Mouse (Mus musculus): ENCODE measurements around the gene Fhad1.

The Fhad1 gene

DNA sequence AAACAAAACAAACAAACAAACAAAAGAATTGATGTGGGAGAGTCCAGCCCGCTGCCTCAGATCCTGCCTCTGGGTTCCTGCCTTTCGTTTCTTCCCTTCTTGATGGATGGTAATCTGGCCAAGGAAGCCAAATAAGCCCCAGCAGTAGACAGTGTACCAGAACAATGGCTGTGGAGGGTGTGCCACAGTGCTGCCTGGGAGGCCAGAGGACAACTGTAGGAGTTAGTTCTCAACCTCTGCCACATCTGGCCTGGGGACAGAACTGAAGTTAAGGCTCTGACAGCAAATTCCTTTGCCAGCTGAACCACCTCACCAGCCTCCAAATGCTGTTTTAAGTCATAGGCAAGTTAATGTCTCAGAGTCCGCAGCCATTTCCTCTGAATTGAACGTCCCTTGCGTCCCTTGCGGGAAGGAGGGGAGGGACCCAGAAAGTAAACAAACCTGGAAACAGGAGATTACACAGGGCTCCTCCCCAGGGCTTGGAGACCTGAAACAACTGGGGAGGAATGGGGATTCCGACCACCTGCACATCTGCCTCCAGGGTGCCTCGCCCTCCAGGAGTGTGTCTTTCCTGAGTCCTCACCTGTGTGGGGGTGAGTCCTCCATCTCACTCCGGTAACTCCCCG is 133.5 kb downstream of the Fhad1 start:
- no peak for DNase-seq

DNA sequence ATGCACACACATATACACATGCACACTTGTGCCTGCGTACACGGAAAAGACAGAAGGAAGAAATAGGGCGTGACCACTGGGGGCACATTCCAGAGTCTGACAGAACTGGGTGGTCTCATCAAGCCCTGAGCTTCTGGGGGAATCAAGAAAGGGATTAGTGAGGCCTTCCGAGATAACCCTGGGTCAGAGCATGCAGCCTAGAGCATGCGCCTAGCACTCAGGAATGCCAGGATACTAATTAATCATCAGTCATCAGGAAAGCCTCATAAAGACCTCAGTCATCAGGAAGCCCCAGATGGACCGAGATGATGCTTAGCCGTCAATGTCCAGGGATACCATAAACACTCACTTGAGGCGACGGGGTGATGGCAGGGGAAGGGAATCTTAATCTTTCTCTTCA is 135.0 kb downstream of the Fhad1 start:
- DNase-seq, result no peak

GRCm38 (mm10) chr4:141879074-141879473 is 135.8 kb downstream of the Fhad1 start:
- DNase-seq, result no peak

GRCm38 (mm10) chr4:141878621-141879020 is 136.3 kb downstream of the Fhad1 start:
- no peak for DNase-seq

DNA sequence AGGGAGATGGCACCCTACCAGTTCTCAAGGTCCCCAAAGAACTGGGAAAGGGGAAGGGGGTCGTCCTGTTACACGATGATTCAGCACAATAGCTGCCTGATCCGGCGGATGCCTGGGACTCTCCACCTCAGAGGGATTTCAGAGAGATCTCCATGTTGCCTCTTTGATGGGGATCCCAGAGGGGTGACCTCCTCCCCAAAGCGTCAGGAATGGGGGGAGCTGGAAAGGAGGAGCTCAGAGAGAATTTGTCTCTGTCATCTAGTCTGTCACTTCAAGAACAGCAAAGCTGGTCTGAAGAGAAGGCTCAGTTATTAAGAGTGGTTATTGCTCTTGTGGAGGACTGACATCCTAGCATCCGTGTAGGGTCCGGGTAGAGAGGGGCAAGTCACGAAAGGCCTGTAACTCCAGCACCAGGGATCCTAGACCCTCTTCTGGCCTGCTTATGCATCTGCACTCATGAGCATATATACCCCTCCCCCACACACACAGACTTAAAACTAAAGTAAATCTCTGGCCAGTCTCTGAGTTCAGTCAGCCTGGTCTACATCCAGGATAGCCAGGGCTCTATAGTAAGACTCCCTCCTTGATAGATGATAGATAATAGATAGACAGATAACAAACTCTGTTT is 139.3 kb downstream of the Fhad1 start:
- no peak for DNase-seq

DNA sequence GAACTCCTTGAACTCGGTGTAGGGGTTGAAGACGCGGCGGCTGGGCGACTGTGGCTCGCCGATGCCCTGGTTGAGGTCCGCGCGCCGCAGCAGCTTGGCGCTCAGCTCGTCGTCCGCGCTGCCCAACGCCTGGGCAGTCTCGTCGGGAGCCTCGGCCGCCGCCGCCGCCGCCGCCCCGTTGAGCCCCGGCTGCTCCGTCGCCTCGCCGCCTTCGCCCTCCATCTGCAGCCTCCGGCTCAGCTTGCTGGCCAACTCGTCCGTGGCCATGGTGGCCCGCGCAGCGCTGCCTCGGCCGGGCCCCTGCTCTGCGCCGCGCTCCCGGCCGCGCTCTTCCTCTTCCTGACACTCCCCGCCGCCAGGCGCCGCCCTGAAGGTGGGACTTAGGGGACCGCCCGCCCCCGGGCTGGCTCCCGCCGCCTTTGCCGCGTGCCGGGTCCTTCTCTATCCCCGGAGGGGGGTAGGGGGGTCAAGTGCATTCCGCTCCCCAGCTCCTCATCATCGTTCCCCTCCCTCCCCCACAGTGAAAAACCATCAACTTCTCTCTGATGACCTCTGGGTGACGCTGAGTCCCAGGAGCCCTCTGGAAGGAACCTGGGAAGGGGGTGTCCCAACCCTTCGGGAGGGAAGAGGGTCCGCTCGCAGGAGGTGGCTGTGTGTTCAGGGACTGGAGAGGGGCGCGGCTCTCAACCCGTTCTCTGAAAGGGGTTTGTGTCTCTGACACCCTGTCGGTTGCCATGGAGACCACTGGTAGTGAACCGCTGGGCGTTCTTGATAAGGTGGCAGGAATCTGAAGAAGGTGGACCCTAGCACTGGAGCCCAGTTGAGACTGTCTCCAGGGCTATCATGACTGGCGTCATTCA is 140.1 kb downstream of the Fhad1 start, which contains the start of gene Efhd2:
Gene Efhd2, minus strand, starts transcription at position 320 of the 860 bp plus-strand sequence.
- DNase-seq, result peak; percentile 81

DNA sequence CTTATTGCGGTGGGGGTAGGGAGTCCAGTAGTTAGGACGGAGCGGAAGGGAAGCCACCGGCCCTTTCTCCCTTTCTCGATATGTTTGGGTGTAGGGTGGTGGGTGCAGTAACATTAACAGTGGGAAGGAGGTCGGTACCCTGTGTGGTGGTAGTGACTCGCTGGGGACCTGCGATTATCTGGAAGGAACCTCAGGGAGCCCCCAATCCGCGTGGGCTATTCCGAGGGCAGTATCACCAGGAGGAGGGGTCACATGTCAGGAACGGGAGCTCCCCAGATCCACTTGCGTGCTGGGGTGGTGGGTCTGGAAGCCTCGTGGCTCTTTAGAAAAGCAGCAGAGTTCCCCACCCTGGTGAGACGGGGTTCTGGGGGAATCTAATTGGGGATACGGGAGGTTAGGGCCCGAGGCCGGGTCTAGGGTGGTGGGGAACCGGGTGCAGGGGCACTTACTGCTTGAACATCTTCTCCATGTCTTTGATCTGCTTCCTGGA is 140.7 kb downstream of the Fhad1 start:
- DNase-seq, result peak; percentile 9

- DNase-seq, result peak; percentile 10
Observed at GRCm38 (mm10) chr4:141872977-141873376, 141.9 kb downstream of the Fhad1 start.

DNA sequence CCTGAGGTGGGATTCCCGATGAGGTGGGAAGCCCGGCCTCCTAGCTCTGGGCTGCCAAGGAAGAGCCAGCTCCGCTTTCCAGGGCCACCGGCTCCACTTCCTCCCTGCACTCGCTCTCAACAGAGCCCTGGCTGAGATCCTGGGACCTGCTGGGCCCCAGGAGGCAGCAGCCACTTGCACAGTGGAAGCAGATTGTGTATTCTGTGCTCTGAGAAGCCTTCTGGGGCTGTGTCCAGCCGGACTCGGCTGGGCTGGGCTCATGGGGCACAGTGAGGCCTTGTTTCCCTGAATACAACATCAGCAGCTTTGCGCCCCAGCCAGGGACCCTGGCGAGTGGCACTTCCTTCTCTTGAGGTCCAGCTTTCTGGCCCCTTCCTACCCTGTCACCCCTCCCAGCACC is 143.0 kb downstream of the Fhad1 start:
- DNase-seq, result peak; percentile 60

DNA sequence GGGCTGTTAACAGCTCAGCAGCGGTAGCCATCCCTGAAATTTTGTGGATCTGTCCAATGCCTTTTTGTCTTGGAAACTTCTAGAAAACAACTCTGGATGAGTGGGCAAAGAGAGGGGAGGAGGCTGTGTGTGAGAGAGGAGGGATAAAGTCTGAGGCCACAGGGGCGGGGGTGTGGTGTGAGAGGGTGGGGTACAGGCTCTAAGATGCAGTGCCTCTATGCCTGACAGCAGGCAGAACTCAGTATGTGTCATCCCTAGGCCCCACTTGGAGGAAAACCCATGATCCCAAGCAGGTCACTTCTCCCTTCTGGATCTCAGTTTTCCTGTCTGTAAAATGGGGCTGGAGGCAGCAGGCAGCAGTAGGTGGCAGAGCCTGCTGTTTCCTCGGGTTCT is 143.6 kb downstream of the Fhad1 start:
- no peak for DNase-seq

DNA sequence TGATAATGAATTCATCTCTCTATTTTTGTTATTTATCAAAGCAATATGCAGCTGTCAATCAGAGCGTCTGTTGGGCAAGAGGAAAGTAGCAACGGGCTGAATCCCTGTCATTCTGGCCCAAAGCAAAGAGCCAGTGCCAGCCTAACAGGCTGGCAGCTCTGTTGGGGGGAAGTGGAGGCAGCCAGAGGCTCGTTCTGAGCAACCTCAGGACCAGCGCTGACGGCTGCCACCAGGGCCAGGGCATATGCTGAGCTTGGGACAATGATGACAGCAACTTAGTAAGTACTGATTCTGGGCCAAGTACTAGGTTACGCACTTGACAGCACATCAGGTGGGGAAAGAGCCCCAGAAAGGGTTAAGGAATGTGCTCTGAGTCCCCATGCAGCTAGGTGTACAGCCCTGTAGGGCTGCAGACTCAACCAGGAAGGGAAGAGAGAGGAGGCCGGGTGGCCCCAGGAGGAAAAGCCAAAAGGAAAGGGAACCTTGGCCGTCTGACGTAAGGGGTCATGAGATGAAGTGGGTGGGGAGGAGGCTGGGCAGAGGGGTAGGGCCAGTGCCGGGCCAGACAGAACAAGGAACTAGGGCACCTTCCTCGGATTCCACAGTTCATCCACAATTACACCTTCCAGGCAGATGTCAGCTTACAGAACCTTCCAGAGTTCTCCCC is 144.1 kb downstream of the Fhad1 start:
- no peak for DNase-seq

- no peak for DNase-seq
Observed at GRCm38 (mm10) chr4:141869436-141870215, 145.3 kb downstream of the Fhad1 start.

DNA sequence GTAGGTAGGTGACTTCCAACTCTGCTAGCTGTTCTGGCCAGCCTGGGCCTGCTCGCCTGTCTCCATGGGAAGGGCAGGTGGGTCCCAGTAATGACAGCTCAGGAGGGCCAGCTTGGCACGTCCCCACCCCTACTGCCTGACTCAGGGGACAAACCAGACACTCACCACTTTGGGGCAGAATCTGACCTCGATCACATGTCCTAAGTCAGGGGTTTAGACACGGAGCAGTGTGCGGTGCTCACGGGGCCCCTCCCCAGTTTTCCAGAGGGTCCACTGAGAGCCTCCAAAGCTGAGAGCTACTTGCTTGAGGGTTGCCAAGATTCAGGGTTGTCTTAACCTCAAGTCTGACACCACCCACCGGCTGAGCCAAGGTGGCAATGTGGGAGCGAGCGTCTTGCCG is 146.8 kb downstream of the Fhad1 start:
- no peak for DNase-seq

- DNase-seq, result peak; percentile 83
Observed at GRCm38 (mm10) chr4:141867498-141867897, 147.4 kb downstream of the Fhad1 start.

DNA sequence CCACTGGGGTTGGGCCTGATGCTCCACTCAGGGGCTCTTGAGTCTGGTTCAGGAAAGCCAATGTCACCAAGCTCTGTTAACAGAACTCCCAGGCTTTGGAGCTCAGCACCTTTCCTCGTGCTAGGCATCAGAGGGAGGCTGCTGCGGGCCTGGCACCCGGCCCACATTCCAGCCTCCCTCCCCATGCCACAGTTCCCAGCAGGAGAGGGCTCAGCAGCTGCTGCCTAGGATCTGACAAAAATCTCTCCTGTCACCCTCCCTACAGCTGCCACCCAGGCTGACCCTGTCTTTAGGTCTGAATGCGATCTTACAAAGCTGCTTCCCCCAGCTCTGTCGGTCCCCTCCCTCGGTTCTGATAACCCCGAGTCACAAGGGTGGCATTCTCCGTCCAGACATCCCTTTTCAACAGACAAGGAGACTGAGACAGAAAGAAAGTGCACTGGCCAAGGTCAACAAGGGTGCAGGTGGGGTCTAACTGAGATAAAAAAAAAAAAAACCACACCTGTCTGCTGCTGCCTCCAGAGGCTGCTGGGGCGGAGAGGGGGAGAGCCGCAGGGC is 147.9 kb downstream of the Fhad1 start:
- DNase-seq, result no peak

DNA sequence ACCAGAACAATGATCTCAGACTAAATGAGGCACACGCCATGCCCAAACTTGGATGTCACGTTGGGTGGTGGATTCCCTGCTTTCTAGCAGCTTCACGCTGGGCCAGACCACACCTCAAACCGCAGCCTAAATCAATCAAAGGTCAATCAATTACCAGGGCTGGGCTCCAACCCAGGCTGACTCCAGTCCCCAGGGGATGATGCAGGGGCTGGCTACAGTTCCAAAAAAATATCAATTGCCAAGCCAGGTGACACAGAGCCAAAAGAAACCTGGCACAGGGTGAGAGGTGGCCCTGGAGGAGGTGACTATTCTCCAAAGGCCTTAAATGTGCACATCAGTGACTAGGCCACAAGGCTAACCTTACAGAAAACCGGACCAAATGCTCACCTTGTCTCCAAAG is 149.3 kb downstream of the Fhad1 start:
- DNase-seq, result no peak

GRCm38 (mm10) chr4:141865006-141865405 is 149.9 kb downstream of the Fhad1 start:
- DNase-seq, result no peak

- DNase-seq, result no peak
Observed at GRCm38 (mm10) chr4:141864506-141864905, 150.4 kb downstream of the Fhad1 start.

DNA sequence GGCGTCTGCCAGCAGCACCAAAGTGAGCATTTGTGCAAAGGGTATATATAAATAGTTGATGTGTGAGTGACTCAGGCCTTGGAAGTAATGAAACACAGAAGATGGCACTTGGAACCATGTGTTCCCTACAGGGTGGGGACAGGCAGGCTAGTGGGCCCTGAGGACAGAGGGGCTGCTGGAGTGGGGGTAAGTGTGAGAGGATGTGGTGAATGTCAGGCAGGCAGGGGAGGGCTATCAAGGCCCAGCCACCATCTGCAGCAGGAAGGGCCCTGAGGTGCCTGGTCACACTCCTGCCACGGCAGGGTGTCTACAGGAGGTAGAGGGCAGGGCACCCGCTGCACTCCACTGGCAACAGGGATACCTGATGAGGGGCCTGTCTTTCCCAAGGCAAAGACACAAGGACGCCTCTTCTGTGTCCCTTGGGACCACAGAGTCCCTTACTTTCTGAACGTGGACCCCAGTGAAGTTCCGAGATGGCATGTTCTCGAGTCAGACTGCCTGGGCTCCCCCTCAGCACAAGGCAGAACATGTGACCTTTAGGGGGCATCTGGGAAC is 151.1 kb downstream of the Fhad1 start:
- DNase-seq, result no peak

- DNase-seq, result no peak
Observed at GRCm38 (mm10) chr4:141862867-141863266, 152.0 kb downstream of the Fhad1 start.

DNA sequence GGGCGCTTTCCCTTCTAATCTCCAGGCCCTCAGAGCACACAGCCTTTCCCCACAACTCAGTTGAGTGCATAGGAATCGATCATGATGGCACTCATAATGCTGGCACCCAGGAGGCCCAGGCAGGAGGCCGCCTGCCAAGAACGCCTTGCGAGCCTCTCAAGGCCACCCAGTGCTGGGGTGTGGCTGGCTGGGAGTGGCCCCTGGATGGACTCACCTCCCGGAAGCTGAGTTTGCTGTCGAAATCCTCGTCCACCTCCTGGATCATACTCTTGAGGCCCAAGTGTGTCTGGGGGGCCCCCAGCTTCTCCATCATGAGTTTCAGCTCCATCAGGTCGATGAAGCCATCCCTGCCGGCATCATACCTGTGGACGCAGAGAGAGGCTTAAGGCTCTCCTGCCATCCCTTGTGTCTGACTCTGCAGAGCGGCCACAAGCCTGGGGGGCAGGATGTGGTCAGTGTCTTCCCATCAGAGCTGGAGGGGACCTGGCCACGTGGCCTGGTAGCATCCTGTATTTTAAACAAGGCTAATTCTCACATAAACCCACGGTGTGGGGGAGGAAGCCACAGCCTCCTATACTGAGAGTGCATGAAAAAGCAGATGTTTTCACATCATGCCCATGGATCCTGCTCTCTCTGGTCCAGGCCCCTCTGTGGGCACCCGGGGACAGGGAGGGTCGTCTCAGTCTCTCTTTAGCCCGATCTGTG is 153.1 kb downstream of the Fhad1 start:
- DNase-seq, result no peak

Measured in right cerebral cortex, postnatal 14 days (tissue).